Mouse (Mus musculus): ENCODE results near the gene Osbpl5. TPM values are rescaled to one million over a fixed set of nuclear protein-coding genes. Genes with fewer than 3 reads are reported as not detected.

Gene Osbpl5
- 16.8 and 23.8 TPM in 2 replicates for polyA plus RNA-seq (2012; rRNA removed; ENCODE audit: low replicate concordance)

GRCm38 (mm10) chr7:143756125-143757026, at the start of gene Osbpl5:
Gene Osbpl5 (minus strand): TSS chr7:143756985.

GRCm38 (mm10) chr7:143783996-143784829, 27.4 kb upstream of the Osbpl5 start, which contains the start of gene Mrgpre:
Gene Mrgpre (minus strand): TSS chr7:143784500.

GRCm38 (mm10) chr7:143766893-143767292, 10.1 kb upstream of the Osbpl5 start, which contains the start of gene Mrgprg:
Gene Mrgprg (minus strand): TSS chr7:143766993.

GRCm38 (mm10) chr7:143685359-143686067, 71.3 kb downstream of the Osbpl5 start, which contains the start of gene Tnfrsf23:
Gene Tnfrsf23 (minus strand): TSS chr7:143685872.

GRCm38 (mm10) chr7:143649034-143649768, 107.6 kb downstream of the Osbpl5 start, which contains the start of gene Tnfrsf22:
Gene Tnfrsf22 (minus strand): TSS chr7:143649661.

Other genes starting within 250 kb of the Osbpl5 start
- 24.5 and 32.6 TPM in 2 replicates for gene Nap1l4, start 207.9 kb downstream of the Osbpl5 start, polyA plus RNA-seq (2012; rRNA removed; ENCODE audit: low replicate concordance)
- gene Cars, start 156.9 kb downstream of the Osbpl5 start, polyA plus RNA-seq (2012; rRNA removed; ENCODE audit: low replicate concordance): 7.9 and 11.8 TPM in 2 replicates
- gene Tnfrsf26, start 128.3 kb downstream of the Osbpl5 start, polyA plus RNA-seq (2012; rRNA removed; ENCODE audit: low replicate concordance): 0.02 and 0.12 TPM in 2 replicates
- 0.84 and 0.94 TPM in 2 replicates for gene Tnfrsf22, start 107.3 kb downstream of the Osbpl5 start, polyA plus RNA-seq (2012; rRNA removed; ENCODE audit: low replicate concordance)
- 0.85 and 1.8 TPM in 2 replicates for gene Tnfrsf23, start 71.1 kb downstream of the Osbpl5 start, polyA plus RNA-seq (2012; rRNA removed; ENCODE audit: low replicate concordance)
- not detected in 2 replicates for gene Mrgprg, start 10.0 kb upstream of the Osbpl5 start, polyA plus RNA-seq (2012; rRNA removed; ENCODE audit: low replicate concordance)
- gene Mrgpre, start 27.5 kb upstream of the Osbpl5 start, polyA plus RNA-seq (2012; rRNA removed; ENCODE audit: low replicate concordance): 1.3 and 1.4 TPM in 2 replicates
- gene Nadsyn1, start 65.9 kb upstream of the Osbpl5 start, polyA plus RNA-seq (2012; rRNA removed; ENCODE audit: low replicate concordance): 46.5 and 59.1 TPM in 2 replicates
- gene Dhcr7, start 66.2 kb upstream of the Osbpl5 start, polyA plus RNA-seq (2012; rRNA removed; ENCODE audit: low replicate concordance): 80.9 and 106 TPM in 2 replicates
- not detected in 2 replicates for gene Gm498, start 109.9 kb upstream of the Osbpl5 start, polyA plus RNA-seq (2012; rRNA removed; ENCODE audit: low replicate concordance)
- 1.8 and 4.8 TPM in 2 replicates for gene Shank2, start 244.9 kb upstream of the Osbpl5 start, polyA plus RNA-seq (2012; rRNA removed; ENCODE audit: low replicate concordance)

Measured in duodenum, adult 2 months (tissue).